Mouse (Mus musculus): ENCODE measurements at regions not wholly inside any gene's neighbourhood (a gene's known extent, or its start where the extent isn't known, plus 50 kb on each side); places are given as distances from the start of the nearest gene placed in this dataset.
"Not testable (repeated sequence)": the region's sequence is repeated elsewhere in the genome, so short reads cannot be mapped to it uniquely, and the experiment has no call there.

DNA sequence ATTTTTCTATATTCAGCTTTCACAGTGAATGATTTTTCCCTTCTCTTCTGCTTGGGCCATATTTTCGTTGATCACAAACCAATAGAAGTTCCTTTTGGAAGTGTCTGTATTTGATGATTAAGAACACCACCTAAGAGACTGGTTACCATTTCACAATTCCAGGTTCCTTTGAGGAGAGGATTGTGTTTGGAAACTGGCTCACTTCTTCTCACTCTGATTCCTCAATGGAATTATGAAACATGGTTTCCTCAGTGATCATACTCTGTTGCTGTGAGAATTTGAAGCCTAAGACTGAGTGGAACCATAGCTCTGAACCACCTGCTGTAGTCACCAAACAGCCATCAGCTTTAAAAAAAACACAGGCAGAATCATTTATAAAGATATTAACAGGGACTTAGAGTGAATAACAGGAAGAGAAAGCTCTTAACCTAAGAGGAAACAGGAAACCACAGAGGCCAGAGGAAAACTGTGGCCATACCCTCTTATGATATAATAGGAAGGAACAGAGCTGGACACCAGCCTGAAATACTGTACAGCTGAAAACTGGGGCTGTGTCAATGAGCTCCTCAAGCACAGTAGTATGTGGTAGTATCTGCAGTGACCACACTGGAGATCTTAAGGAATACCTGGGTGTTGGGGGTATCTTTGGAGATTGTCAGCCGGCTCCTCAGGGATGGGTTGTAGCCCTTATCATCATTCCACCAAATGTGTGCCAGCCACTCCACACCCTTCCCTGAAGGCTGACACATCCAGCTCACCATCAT lies 528.6 kb upstream of the Zfp386 start:
- DNase-seq (ENCODE audit: low read depth, low spot score): not testable (repeated sequence)

DNA sequence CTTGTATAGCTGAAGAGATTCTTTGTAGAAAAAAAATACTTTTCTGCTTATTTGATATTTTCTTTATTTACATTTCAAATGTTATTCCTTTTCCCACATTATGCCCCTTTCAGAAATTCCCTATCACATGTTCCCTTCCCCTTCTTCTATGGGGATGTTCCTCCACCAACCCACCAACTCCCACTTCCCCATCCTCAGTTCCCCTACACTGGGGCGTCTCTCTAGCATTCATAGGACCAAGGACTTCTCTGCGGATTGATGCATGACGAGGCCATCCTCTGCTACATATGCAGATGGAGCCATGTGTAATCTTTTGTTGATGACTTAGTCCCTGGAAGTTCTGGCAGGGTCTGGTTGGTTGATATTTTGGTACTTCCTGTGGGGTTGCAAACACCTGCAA lies 520.5 kb upstream of the Zfp386 start:
- DNase-seq (ENCODE audit: low read depth, low spot score): no peak

DNA sequence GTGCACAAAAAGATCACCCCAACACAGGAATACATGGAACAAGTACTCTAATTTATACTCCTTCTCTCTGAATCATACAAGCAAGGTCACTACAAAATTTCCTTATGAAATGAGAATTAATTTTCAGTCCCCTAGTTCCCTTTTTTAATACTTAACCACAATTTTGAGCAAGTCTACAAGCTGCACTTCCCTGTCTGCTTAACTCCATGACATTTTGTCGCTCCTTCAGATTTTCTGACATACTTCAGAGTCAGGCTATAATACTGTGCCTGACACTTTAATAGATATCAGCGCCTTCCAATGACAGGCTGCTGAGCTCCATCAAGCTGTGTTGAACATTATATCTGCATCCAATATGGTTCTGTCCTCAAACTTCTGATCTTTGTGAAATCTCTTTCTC lies 505.0 kb upstream of the Zfp386 start:
- DNase-seq (ENCODE audit: low read depth, low spot score): no peak

DNA sequence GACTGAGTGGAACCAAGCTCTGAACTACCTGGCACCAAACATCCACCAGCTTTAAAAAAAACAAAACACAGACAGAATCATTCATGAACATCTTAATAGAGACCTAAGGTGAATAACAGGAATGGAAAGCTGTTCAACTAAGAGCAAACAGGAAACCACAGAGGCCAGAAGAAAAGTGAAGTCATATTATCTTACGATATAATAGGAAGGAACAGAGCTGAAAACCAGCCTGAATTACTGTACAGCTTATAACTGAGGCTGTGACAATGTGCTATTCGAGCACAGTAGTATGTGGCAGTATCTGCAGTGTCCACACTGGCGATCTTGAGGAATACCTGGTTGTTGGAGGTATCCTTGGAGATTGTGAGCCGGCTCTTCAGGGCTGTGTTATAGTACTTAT lies 480.6 kb upstream of the Zfp386 start:
- DNase-seq (ENCODE audit: low read depth, low spot score): not testable (repeated sequence)

DNA sequence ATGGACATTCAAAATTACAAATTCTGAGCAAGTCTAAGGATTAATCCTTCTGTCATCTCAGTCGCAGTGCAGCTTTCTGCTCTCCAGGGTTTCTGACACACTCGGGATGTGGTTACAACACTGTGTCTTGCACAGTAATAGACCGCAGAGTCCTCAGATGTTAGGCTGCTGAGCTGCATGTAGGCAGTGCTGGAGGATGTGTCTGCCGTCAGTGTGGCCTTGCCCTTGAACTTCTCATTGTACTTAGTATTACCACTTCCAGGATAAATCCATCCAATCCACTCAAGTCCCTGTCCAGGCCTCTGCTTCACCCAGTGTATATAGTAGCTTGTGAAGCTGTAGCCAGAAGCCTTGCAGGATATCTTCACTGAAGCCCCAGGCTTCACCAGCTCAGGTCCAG lies 454.5 kb upstream of the Zfp386 start:
- DNase-seq (ENCODE audit: low read depth, low spot score): not testable (repeated sequence)

DNA sequence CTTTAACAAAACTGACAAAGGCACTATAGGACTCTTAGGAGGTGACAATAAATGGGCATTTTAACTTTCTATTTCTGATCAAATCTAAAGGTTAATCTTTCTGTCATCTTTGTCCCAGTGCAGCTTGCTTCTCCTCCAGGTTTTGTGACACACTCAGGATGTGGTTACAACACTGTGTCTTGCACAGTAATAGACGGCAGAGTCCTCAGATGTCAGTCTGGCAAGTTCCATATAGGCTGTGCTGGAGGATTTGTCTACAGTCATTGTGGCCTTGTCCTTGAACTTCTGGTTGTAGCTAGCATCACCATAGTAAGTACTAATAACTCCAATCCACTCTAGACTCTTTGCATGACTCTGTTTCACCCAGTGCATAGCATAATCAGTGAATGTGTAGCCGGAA lies 443.8 kb upstream of the Zfp386 start:
- DNase-seq (ENCODE audit: low read depth, low spot score): no peak

DNA sequence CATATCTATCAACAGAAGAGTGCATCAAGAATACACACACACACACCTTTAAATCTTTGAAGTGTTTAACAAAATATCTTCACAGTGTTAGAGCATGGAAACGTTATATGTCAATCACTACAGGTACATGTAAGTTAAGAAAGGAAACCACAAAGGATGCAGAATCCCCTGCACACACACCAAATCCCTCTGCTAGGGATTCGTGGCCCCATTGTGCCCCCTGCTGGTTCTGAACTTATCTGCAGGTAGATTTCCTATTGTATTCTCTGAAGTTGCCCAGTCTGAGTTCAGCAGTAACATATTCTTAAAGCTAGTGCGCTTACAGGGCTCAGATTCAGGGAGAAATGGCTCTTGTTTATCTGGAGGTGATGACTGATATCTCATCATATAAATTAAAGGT lies 442.6 kb upstream of the Zfp386 start:
- DNase-seq (ENCODE audit: low read depth, low spot score): peak; percentile 58

DNA sequence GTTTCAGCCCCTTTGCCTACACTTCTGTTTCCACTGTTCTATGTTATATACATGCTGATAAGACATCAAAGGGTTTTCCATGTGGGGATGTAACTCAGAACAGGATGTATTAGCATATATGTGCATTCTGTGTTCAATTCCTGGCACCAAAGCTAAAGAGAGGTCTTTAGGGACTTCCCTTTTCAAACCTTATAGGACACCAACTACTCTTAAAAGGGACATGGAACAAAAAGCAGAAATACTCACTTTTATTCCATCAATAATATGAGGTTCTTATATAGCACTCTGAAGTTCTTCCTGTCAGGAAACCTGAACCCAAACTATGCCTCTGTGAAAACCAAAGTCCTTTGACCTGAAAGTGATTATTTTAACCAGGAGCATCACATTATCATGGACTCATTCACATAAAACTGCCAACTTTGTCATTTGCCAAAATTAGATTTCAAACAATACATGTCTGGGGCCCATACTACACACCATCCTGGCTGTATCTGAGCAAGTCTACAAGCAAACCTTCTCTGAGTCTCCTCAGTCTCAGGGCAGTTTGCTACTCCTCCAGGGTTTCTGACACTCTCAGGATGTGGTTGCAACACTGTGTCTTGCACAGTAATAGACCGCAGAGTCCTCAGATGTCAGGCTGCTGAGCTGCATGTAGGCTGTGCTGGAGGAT lies 424.8 kb upstream of the Zfp386 start:
- DNase-seq (ENCODE audit: low read depth, low spot score): not testable (repeated sequence)

DNA sequence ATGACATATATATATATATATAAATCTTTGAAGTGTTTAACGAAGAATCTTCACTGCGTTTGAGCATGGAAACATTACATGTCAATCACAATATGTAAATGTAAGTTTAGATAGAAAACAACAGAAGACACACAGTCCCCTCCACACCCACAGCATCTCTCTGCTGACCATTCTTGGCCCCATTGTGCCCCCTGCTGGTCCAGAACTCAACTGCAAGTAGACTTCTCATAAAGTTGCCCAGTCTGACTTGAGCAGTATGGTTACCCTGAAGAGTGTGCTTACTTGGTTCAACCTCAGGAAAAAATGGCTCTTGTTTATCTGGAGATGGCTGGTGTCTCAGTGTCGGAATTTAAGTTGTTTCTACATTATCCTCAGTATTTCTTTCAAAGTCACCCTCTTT lies 423.3 kb upstream of the Zfp386 start:
- DNase-seq (ENCODE audit: low read depth, low spot score): no peak

DNA sequence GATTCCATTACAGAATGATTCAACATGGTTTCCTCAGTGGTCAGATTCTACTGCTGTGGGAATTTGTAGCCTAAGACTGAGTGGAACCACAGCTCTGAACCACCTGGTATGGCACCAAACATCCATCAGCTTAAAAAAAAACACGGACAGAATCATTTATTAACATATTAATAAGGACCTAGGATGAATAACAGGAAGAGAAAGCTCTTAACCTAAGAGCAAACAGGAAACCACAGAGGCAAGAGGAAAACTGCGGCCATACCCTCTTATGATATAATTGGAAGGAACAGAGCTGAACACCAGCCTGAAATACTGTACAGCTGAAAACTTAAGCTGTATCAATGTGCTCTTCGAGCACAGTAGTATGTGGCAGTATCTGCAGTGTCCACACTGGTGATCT lies 399.9 kb upstream of the Zfp386 start:
- no peak for DNase-seq (ENCODE audit: low read depth, low spot score)

DNA sequence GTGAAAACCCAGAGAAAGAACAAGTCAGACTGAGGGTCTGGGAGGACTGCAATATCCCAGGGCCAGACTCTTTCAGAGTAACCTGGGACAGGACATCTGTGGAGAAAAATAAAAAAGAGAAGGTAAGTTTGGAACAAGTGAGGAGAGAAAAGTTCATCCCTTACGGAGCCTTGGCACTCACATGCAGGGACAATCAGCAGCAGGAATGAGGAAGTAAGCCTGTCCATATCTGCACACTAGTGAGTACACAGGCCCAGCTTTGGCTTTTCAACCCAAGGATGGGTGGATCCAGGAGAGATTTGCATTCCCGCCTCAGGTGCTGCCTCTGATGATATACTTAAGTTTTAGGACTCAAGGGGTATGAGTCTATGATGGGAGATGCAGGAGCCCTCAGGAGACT lies 399.4 kb upstream of the Zfp386 start:
- DNase-seq (ENCODE audit: low read depth, low spot score): not testable (repeated sequence)

DNA sequence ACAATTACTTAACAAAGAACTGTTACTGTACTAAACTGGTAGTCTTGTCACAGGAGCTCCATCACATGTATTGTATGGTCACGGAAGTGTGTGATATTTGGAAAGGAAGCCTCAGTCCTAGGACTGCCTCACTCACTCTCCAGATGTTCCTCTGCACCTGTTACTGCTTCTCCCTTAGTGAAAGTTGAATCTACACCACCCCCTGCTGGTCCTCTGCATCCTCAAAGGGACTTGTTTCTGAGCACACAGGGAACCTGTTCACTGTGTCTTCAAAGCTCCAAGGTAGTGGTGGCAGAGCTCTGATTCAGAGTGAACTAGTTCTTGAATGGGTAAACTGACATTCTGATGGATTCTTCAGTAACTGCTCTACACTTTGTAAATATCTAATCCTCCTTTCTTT lies 391.7 kb upstream of the Zfp386 start:
- DNase-seq (ENCODE audit: low read depth, low spot score): no peak

DNA sequence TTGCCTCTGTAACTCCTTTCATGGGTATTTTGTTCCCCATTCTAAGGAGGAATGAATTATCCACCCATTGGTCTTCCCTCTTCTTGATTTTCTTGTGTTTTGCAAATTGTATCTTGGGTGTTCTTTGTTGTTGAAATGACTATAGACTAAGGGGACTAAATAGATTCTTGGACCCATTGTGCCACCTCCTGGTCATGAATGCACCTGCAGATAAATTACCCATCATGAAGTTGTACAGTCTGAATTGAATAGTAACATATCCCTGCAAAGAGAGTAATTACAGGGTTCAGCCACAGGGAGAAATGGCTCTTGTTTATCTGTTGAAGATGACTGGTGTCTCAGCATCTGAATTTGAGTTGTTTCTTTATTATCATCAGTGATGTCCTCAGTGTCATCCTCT lies 383.4 kb upstream of the Zfp386 start:
- DNase-seq (ENCODE audit: low read depth, low spot score): peak; percentile 29

DNA sequence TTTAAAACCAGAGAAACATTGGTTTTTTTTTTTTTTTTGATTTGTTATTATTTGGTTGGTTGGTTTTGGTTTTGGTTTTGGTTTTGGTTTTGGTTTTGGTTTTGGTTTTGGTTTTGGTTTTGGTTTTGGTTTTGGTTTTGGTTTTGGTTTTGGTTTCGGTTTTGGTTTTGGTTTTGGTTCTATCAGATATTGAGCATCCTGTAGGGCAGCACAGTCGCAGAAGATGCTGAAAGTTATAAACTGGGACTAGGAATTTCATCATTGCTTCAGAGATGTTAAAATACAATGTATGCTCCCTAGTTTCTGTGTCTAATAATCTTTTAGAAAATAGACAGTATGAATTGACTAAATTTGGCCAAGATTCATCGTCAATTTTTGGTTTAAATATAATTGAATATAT lies 375.8 kb upstream of the Zfp386 start:
- DNase-seq (ENCODE audit: low read depth, low spot score): peak; percentile 1

DNA sequence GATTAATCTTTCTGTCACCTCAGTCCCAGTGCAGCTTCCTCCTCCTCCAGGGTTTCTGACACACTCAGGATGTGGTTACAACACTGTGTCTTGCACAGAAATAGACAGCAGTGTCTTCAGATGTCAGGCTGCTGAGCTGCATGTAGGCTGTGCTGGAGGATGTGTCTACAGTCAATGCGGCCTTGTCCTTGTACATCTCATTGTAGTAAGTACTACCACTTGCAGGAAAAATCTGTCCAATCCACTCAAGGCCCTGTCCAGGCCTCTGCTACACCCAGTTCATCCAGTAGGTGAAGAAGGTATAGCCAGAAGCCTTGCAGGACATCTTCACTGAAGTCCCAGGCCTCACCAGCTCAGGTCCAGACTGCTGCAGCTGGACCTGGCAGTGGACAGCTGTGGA lies 355.7 kb upstream of the Zfp386 start:
- DNase-seq (ENCODE audit: low read depth, low spot score): no peak

DNA sequence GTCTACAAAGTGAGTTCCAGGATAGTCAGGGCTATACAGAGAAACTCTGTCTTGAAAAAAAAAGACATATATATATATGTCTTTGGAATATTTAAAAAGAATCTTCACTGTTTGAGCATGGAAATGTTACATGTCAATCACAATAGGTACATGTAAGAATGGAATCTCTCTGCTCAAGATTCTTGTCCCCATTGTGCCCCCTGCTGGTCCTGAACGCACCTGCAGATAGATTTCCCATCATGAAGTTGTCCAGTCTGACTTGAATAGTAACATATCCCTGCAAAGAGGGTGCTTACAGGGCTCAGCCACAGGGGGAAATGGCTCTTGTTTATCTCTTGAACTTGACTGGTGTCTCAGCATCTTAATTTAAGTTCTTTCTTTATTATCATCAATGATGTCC lies 337.7 kb upstream of the Zfp386 start:
- DNase-seq (ENCODE audit: low read depth, low spot score): not testable (repeated sequence)

DNA sequence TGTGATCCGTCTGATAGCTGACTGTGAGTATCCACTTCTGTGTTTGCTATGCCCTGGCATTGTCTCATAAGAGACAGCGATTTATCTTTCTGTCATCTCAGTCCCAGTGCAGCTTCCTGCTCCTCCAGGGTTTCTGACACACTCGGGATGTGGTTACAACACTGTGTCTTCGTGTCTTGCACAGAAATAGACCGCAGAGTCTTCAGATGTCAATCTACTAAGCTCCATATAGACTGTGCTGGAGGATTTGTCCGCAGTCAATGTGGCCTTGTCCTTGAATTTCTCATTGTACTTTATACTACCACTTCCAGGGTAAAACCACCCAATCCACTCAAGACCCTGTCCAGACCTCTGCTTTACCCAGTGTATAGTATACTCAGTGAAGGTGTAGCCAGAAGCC lies 305.5 kb upstream of the Zfp386 start:
- DNase-seq (ENCODE audit: low read depth, low spot score): not testable (repeated sequence)

DNA sequence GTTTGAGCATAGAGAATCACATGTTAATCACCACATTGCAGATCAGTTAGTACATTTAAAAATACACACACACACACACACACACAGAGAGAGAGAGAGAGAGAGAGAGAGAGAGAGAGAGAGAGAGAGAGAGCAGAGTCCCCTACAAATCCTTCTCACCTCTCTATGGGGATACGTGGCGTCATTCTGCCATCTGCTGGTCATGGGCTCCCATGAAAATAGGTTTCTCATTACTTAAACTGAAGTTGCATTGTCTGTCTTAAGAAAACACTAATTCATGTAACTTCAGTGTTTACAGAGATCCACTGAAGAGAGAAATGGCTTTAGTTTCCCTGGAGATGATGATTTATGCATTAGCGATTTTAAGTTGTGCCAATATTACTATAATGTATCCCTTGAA lies 297.9 kb upstream of the Zfp386 start:
- DNase-seq (ENCODE audit: low read depth, low spot score): not testable (repeated sequence)

DNA sequence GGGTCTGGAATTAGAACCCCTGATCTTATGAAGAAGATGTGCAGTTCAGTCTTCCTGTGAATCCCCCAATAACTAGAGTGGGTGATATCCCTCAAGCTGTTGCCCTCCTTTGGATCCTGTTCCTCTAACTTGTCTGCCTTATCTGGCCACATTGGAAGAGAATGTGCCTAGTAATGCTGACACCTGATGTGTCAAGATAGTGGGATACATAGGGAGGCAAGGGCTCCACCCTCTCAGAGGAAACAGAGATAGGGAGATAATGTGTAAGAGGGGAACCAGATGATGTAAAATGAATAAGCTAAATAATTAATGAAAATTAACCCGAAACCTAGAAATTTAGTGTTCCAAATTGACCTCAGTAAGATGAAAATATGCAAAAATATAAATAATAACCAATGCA lies 294.4 kb upstream of the Zfp386 start:
- DNase-seq (ENCODE audit: low read depth, low spot score): not testable (repeated sequence)

DNA sequence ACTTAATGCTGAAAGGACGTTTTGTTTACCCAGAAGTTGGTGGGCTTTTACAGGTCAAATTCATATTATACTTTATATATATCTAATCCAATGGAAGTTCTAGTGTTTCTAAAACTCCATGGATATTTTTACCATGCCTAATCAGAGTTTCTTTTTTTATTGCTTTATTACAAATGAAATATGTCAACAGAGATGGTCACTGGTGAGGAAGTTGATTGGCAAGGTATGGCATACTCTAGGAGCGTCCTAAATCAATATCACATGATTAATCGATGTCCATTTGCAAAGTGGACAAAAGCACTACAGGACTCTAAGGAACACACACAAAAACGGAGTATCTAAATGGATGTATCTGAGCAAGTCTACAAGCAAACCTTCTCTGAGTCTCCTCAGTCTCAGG lies 290.0 kb upstream of the Zfp386 start:
- not testable (repeated sequence) for DNase-seq (ENCODE audit: low read depth, low spot score)

DNA sequence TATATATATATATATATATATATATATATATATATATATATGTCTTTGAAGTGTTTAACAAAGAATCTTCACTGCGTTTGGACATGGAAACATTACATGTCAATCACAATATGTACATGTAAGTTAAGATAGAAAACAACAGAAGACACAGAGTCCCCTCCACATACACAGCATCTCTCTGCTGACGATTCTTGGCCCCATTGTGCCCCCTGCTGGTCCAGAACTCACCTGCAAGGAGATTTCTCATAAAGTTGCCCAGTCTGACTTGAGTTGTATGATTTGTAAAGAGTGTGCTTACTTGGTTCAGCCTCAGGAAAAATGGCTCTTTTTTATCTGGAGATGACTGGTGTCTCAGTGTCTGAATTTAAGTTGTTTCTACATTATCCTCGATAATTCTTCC lies 288.5 kb upstream of the Zfp386 start:
- not testable (repeated sequence) for DNase-seq (ENCODE audit: low read depth, low spot score)

DNA sequence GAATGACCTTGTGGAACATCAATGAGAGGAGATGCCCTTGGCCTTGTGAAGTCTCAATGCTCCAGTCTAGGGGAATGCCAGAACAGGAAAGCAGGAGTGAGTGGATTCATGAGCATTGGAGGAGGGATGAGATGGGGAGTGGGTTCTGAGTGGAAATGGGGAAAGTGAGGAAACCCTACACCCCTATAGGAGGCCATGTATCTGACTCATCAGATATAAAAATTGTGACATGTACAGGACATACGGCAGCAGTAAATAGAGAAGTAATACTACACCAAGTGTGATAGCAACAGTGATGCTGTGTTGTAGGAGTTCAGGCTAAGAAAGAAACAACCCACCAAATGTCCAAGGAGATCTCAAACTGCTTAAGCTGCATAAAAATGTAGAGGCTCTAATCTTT lies 285.8 kb upstream of the Zfp386 start:
- not testable (repeated sequence) for DNase-seq (ENCODE audit: low read depth, low spot score)

DNA sequence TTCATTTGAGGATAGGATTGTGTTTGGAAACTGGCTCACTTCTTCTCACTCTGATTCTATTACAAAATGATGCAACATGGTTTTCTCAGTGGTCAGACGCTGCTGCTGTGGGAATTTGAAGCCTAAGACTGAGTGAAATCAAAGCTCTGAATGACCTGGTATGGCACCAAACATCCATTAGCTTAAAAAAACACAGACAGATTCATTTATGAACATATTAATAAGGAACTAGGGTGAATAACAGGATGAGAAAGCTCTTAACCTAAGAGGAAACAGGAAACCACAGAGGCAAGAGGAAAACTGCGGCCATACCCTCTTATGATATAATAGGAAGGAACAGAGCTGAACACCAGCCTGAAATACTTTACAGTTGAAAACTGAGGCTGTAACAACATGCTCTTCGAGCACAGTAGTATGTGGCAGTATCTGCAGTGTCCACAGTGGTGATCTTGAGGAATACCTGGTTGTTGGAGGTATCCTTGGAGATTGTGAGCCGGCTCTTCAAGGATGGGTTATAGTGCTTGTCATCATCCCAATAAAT lies 282.5 kb upstream of the Zfp386 start:
- not testable (repeated sequence) for DNase-seq (ENCODE audit: low read depth, low spot score)
